Mouse (Mus musculus) E14TG2a.4 (cell line): ENCODE data around the gene Krt27.
A peak's percentile ranks its signal among the peaks of the same experiment; 100 is the strongest.

Experiments
- CTCF ChIP-seq: conservative IDR thresholded peaks from 2 replicates; pipeline ENCODE4 v1.5.1; 2014; ENCODE audit warnings: low read length
- NANOG ChIP-seq: IDR thresholded peaks from 2 replicates; pipeline ENCODE4 v1.6.1; 2014; ENCODE audit warnings: borderline replicate concordance, low read length, mixed read lengths
- POU5F1 ChIP-seq: IDR thresholded peaks from 2 replicates; pipeline ENCODE4 v1.6.1; 2014; ENCODE audit warnings: low read length, borderline replicate concordance

DNA sequence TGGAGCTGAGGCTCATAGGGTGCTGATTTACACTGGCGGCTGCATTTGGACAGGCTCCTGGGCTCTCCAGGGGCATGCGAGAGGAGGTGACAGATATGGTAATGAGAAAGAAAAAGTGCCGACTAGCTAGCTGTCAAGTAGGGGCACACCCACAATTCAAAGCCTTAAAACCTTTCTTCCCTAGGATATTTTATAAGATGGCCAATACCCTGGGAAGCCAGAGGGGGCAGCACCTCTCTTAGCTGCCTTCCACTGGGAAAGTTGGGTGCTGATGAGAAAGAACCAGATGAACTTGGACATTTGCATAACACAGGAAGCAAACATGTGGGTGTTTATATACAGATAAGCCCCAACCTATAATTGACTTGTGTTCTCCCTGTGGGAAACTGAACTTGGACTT, 18.3 kb upstream of the Krt27 start:
- TF ChIP-seq CTCF = peak; percentile 87
- TF ChIP-seq NANOG = no peak
- TF ChIP-seq POU5F1 = no peak
